Mouse (Mus musculus): ENCODE measurements at regions not wholly inside any gene's neighbourhood (a gene's known extent, or its start where the extent isn't known, plus 50 kb on each side); places are given as distances from the start of the nearest gene placed in this dataset.

DNA sequence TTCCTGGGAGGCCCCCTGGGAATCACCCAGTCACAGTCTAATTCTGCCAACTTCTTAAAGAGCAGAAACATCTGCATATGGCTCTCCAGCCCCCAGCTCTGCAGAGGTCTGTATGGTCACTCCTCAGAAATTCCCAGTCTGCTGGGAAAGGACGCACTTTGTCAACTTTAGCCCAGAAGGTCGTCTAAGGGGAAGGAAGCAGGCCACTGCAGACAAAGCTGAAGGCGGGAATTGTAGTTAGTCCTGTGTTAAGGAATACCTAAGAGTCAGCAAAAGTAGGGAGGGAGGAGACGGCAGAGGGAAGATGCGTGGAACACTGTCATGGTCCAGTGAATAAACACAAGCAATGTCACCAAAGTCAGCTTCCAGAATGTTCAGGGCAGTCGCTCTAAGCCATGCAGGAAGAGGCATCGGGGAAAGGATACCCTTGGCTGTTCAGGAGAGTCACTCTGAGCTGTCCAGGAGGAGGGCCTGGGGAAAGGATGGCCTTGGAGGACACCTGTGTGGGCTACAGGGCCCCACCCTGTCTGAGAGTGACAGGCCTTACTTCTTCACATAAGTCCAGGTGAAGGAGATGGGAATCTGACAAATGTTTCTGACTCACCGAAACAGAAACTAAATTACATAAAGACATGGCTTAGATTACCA, 230.1 kb upstream of the Adgrl2 start:
- intact Hi-C loops (cut with DNase I): loop anchor here (10.0 kb wide), 1 partner anchor 226 kb away; the partner anchor contains the start of gene Adgrl2
- DNase-seq (ENCODE audit: low spot score in 2 of 2): no peak

- intact Hi-C loops (cut with DNase I): loop anchor here (10.0 kb wide), 1 partner anchor 225 kb away; the partner anchor contains the start of gene Adgrl2
- no peak for DNase-seq (ENCODE audit: low spot score in 2 of 2)
Observed at GRCm38 (mm10) chr3:149219381-149220303, 229.3 kb upstream of the Adgrl2 start.

- DNase-seq (ENCODE audit: low spot score in 2 of 2): no peak
- intact Hi-C loops (cut with DNase I): no loop called here
Observed at GRCm38 (mm10) chr3:149217916-149218803, 227.8 kb upstream of the Adgrl2 start.

- DNase-seq (ENCODE audit: low spot score in 2 of 2): no peak
- intact Hi-C loops (cut with DNase I): no loop called here
Observed at GRCm38 (mm10) chr3:149216759-149217400, 226.5 kb upstream of the Adgrl2 start.

DNA sequence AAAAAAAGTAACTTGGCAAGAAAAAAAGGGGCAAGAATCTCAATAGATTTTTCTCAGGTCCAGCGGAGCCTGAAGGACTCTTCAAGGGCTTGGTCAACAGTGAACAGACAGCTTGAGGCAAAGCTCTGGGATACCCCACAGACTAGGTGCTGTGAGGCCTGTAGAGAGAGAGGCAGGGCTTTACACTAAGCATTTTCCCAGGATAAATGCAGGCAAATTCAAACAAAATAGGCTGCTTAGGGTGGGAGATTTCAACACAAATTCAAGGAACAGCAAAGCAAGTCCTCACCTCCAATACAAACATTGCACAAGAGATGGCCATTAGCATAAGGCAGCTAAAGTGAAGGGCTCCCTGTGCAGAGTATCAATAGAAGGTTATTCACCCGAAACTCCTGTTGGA, 225.3 kb upstream of the Adgrl2 start:
- DNase-seq (ENCODE audit: low spot score in 2 of 2): no peak
- intact Hi-C loops (cut with DNase I): no loop called here

GRCm38 (mm10) chr3:149211909-149212308, 221.6 kb upstream of the Adgrl2 start:
- intact Hi-C loops (cut with DNase I): no loop called here
- DNase-seq (ENCODE audit: low spot score in 2 of 2): no peak

DNA sequence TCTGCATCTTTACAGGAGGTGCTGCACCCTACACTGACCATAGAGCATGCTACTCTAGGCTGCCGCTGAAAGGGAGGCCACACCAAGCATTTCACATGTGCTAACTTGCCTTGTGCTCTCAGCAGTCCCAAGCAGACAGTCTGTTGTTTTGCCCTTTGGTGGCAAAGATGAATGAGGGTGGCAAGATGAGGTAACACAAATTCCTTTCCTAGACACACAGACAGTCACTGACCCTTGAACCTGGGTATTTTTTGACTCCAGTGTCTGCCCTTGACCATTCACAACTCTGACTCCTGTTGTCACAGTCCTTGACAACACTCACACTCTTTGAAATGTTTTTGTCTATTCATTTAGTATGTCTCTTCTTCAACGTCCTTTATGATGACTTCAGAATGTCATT, 218.9 kb upstream of the Adgrl2 start:
- intact Hi-C loops (cut with DNase I): no loop called here

DNA sequence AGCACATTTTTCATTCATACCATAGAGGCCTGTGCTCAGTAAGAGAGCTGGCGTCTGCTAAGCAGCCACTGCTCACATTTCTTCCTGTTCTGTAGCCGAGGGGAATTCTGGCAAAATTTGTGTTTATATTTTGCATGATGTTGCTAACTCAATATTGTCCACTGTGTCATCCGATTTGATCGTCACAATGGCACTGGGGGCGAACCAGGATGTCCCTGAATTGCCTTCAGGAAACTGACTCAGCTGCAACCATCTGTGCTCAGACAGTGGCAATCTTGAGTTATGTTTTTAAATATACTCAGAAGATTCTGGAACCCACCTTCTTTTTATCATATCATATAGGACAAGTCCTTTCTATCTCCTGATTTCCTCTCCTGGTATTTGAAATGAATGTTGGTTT, 213.1 kb upstream of the Adgrl2 start:
- no peak for DNase-seq (ENCODE audit: low spot score in 2 of 2)
- intact Hi-C loops (cut with DNase I): no loop called here

More for the DNA sequence above, 218.9 kb upstream of the Adgrl2 start:
- no peak for DNase-seq (ENCODE audit: low spot score in 2 of 2)

- no peak for DNase-seq (ENCODE audit: low spot score in 2 of 2)
- intact Hi-C loops (cut with DNase I): no loop called here
Observed at GRCm38 (mm10) chr3:149196477-149197185, 206.3 kb upstream of the Adgrl2 start.

DNA sequence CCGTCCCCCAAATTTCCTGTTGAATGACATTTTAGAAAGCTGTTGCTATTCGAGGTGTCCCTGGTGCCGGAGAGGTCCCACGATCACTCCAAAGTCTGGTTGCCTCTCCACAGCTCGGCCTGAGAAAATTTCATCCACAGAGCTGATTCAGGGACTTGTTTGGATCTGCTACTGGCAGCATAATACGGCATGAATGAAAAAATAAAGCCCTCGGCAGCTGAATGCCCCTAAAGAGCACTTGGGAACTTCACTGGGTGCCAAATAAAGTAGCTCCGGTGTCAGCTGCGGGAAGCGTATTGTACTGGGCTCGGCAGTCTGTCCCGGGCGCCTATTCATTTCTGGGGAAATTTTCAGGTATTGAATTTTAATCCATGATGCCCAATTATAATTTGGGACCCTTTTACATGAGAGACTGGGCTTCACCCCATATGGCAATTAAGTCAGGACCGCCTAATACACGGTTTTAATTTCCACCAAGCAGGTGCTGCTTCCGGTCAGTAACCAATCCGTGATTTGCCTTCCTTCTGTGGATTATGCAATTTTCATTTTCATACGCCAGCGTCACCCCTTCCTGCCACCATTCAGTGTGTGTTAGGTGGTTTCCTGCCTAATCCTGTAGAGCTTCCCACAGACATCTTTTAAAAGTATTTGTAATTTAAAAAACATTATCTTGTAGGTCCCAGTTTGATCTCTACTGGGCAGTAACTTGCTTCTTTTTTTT, 200.7 kb upstream of the Adgrl2 start:
- DNase-seq (ENCODE audit: low spot score in 2 of 2): peak; percentile 13 to 22
- intact Hi-C loops (cut with DNase I): no loop called here

DNA sequence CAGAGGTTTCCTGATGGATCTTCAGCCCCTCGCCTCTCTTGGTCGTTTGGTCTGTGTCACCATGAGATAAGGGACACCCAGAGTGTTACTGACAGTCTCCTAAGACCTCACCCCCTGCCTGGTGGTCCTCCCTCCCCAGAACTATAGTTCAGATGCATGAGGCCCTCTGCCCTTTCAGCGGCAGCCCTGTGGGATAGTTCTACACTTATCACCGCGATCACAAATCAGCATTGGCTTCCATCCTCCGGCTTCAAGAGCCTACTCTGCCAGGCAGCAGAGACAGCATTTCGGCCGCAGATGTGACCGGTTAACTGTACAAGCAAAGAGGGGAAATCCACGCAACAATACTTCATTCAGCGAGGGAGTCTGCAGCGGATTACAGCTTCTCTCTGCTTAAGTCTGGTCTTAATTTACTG, 193.8 kb upstream of the Adgrl2 start:
- intact Hi-C loops (cut with DNase I): no loop called here
- DNase-seq (ENCODE audit: low spot score in 2 of 2): no peak

- DNase-seq (ENCODE audit: low spot score in 2 of 2): no peak
- intact Hi-C loops (cut with DNase I): no loop called here
Observed at GRCm38 (mm10) chr3:149182095-149182494, 191.7 kb upstream of the Adgrl2 start.

DNA sequence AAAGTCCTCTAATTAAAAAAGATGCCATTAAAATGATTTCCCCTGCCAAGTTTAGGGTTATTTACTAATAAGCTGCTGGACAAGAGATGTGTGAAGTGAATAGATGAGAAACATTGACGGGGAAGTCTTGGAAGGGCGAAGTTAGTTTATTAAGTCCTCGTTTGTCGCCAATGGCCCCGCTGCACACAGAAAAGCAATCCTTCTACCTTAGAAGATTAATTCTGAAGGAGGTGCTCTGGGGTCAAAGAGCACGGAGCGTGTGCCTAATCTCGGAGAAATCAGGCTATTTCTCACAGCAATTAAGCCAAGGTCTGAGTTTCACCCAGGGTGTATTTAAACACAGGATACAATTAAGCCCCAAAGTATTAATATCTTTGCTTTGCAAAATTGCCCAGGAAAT, 189.8 kb upstream of the Adgrl2 start:
- intact Hi-C loops (cut with DNase I): no loop called here
- DNase-seq (ENCODE audit: low spot score in 2 of 2): no peak

DNA sequence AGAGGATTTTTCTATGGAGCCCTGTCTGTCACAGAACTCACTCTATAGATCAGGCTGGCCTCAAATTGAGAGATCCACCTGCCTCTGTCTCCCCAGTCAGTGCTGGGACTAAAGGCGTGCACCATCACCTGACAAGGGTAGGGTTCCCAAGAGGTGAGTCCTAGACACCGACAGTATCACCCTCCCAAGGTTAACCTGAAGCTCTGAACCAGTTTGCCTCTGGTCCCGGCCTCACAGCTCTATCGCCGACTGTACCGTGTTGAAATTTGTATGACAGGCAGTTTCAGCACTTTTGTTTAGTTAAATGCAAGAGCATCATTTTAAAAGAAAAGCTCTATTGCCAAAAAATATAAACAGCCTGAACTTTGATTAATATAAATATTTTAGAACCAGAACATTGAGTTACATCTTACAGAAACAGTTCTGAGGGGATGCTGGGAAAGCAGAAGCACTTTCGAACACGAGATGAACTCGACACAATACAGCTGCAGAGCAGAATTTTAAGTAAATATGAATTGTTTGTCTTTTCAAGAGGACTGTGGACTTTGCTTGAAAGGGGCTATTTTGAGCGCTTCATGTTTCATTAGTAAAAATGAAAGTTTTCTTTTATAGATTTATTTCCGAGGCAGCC, 189.2 kb upstream of the Adgrl2 start:
- intact Hi-C loops (cut with DNase I): no loop called here
- no peak for DNase-seq (ENCODE audit: low spot score in 2 of 2)

DNA sequence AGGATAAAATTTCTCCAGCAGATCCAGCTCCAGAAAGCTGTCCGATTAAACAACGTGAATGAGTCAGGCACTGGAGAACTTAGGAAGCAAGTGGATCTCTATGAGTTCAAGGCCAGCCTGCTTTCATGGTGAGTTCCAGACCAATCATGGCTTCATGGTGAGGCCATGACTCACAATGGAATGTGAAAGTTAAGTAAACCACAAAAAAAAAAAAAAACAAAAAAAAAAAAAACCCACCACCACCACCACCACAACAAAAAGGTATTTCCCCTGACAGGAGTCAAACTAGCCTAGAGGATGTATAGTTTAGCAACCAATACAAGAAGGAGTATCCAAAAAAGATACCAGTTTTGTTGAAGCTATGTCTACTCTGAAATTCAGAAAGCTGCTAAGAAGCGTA, 188.5 kb upstream of the Adgrl2 start:
- intact Hi-C loops (cut with DNase I): no loop called here
- DNase-seq (ENCODE audit: low spot score in 2 of 2): no peak

GRCm38 (mm10) chr3:149174689-149175390, 184.5 kb upstream of the Adgrl2 start:
- peak in 1 of 2 experiments; percentile 17 for DNase-seq (ENCODE audit: low spot score in 2 of 2)
- intact Hi-C loops (cut with DNase I): no loop called here

- DNase-seq (ENCODE audit: low spot score in 2 of 2): peak; percentile 13 to 15
- intact Hi-C loops (cut with DNase I): no loop called here
Observed at GRCm38 (mm10) chr3:149173537-149173936, 183.2 kb upstream of the Adgrl2 start.
